Comparison of ENCODE assay signal across 20 mouse cellular contexts in genomic region chr3:154842247-154842646, GRCm38 (mm10).
DNase-seq lines count a peak whose midpoint lies in the region; ATAC-seq lines count a peak whose summit lies in the region.
"Had no signal": no experiment of that assay in that cellular context is flagged by ENCODE, and none has a peak within 500 bp of the region (broad histone marks: within the 10 kb centered on the region; RNA-seq: fewer than 3 reads in every experiment).

No protein-coding gene starts in this region.

- intact Hi-C loops in heart, postnatal 10 days (cut with DNase I): no loop called here

- DNase-seq in heart, adult 11 months: peak; percentile 76
- DNase-seq in heart, postnatal 10 days: no peak
- no peak for DNase-seq in cerebellum, adult 9-11 months
- DNase-seq: adrenal gland, adult 2 months; adrenal gland, postnatal 25 days; B cell, adult 2 months; cerebellum, adult 18-20 months; cerebellum, adult 9-10 months; cerebellum, postnatal 36 days; gastrocnemius, postnatal 10 days; gastrocnemius, postnatal 36 days; heart, adult 18-20 months; heart, postnatal 14 days; heart, postnatal 4 days; kidney, adult 2 months had no signal

- peak; percentile 98 for ATAC-seq in granulocyte monocyte progenitor cell, adult 5-6 weeks (replicated peaks; ENCODE audit: poor library complexity, severe bottlenecking)
- peak; percentile 76 for ATAC-seq in megakaryocyte progenitor cell, adult 5-6 weeks (replicated peaks; ENCODE audit: poor library complexity)
- ATAC-seq in erythroblast, adult 5-6 weeks (replicated peaks; ENCODE audit: low FRiP score, poor library complexity, severe bottlenecking): no peak
- ATAC-seq: forebrain, embryonic 15.5 days; intestine, postnatal 0 days had no signal
